Mouse (Mus musculus): Measurements from ENCODE around the gene C87436. TPM values are rescaled to one million over a fixed set of nuclear protein-coding genes. Genes with fewer than 3 reads are reported as not detected.

The C87436 gene
- polyA plus RNA-seq, 1 experiment: 8.6 TPM

DNA sequence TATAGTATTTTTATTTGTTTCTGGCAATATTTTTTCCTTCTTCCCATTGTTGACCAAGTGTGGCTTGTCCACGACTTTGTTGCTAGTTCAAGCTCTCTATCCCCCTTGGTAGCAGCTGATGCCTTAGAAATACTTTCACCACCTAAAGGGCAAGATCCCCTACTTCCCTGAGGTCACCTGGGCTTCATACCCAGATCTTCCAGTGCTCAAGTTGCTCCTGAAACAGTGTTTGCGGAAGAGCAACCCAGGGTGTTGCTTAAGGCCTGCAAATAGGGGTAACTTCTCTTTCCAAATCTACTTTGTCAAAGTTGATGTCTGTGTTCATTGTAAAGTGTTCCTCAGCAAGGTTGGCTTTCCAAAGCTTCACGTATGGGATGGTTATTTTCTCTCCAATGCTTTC is 18.9 kb upstream of the C87436 start:
- no peak for DNase-seq (ENCODE audit: low read depth, low spot score)
- 89% methylated on average over 3 of the region's 3 CpGs for WGBS

GRCm38 (mm10) chr6:86420491-86420890 is 17.7 kb upstream of the C87436 start:
- DNase-seq (ENCODE audit: low read depth, low spot score): no peak

GRCm38 (mm10) chr6:86426358-86426757 is 11.8 kb upstream of the C87436 start, which contains the start of gene Gm44790:
Gene Gm44790 (plus strand): TSS chr6:86426658.
- 98% methylated on average over 1 of the region's 1 CpGs for WGBS
- DNase-seq (ENCODE audit: low read depth, low spot score): no peak

More at GRCm38 (mm10) chr6:86420491-86420890, 17.7 kb upstream of the C87436 start:
- 82% methylated on average over 6 of the region's 6 CpGs for WGBS

DNA sequence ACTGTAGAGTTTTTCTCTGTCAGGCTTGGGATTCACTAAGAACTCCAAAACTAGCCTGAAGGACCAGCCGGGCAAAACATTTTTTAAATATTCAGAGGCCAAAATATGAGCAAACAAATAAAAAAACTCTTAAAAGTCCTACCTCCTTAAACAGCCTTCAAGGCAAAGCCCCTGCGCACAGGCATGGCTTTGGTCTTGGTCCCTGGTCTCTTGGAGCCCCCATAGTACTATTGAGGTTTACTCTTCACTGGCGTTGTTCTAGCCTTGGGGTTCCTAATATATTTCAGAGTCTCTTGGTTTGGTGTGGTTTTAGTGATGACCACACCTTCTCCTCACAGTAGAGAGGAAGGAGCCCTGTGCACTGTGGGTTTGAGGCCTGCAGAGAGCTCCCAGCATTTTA is 6.6 kb upstream of the C87436 start:
- 90% methylated on average over 3 of the region's 3 CpGs for WGBS
- DNase-seq (ENCODE audit: low read depth, low spot score): no peak

DNA sequence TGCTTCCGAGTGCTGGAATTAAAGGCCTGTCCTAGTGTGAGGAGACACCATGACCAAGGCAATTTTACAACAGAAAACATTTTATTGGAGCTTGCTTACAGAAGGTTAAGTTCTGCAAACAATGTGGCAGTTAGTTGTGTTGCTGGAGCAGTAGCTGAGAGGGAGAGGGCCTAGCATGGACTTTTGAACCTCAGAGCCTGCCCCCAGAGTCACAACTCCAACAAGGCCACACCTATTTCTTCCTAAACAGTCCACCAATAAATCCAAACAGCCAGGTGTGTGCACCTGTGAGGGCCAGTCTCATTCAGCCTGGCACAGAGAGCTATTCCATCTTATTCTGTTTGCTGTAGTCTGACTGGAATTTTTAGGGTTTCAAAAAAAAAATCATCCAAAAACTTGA is 4.5 kb upstream of the C87436 start:
- DNase-seq (ENCODE audit: low read depth, low spot score): peak; percentile 76
- 36% methylated on average over 1 of the region's 1 CpGs for WGBS

GRCm38 (mm10) chr6:86437711-86438110 is 463 bp upstream of the C87436 start:
- WGBS: 2% methylated on average over 14 of the region's 14 CpGs
- no peak for DNase-seq (ENCODE audit: low read depth, low spot score)

DNA sequence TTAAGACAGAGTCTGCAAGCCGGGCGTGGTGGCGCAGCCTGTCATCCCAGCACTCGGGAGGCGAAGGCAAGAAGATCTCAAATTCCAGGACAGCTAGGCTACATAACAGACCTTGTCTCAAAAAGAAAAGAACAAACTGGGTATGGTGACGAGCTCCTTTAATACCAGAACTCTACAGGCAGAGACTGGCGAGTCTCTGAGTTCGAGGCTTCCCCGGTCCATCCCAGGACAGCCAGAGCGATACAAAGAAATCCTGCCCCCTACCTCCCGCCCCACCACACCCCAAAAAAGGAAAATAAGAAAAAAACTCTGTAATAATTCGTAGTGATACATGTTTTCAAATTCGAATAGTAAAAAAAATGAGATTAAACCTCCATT is 934 bp downstream of the C87436 start:
- no peak for DNase-seq (ENCODE audit: low read depth, low spot score)
- WGBS: 2% methylated on average over 13 of the region's 13 CpGs

GRCm38 (mm10) chr6:86439531-86439930 is 1.4 kb downstream of the C87436 start:
- WGBS: 80% methylated on average over 1 of the region's 1 CpGs
- DNase-seq (ENCODE audit: low read depth, low spot score): no peak

DNA sequence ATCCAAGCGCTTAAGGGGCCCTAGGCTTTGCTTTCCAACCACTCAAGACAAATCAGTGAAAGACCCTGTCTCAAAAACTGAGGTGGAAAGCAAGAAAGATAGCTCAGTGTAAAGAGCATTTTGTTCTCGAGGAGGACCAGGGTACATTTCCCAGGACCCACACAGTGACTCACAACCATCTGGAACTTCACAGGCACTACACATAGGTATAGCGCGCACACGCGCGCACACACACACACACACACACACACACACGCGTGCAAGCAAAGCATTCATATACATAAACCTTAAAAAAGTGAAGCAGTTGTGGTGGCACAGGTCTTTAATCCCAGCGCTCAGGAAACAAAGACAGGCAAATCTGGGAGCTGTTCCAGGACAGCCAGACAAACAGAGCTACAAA is 3.4 kb downstream of the C87436 start:
- WGBS: 95% methylated on average over 10 of the region's 10 CpGs
- DNase-seq (ENCODE audit: low read depth, low spot score): no peak

GRCm38 (mm10) chr6:86445551-86445950 is 7.4 kb downstream of the C87436 start:
- 94% methylated on average over 18 of the region's 18 CpGs for WGBS
- DNase-seq (ENCODE audit: low read depth, low spot score): no peak

- no peak for DNase-seq (ENCODE audit: low read depth, low spot score)
- WGBS: 76% methylated on average over 1 of the region's 1 CpGs
Measured at GRCm38 (mm10) chr6:86446927-86447568, 8.9 kb downstream of the C87436 start.

DNA sequence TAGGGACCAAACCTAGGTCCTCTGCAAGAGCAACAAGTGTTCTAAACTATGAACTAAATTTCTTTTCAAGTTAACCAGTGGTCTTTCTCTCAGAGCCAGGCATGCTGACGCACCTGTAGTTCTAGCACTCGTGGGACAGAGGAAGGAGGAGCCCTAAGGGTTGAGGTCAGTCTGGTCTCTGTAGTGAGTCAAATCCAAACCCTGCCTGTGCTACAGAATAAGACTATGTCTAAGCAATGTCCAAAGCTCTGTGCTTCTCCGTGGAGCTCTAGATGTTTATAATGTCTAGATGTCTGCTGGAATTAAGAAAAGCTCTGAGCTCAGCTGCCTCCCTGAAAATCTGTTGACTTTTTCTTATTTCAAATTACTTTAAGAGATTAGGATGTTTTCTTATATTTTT is 18.6 kb downstream of the C87436 start:
- WGBS: 89% methylated on average over 3 of the region's 3 CpGs
- DNase-seq (ENCODE audit: low read depth, low spot score): no peak

DNA sequence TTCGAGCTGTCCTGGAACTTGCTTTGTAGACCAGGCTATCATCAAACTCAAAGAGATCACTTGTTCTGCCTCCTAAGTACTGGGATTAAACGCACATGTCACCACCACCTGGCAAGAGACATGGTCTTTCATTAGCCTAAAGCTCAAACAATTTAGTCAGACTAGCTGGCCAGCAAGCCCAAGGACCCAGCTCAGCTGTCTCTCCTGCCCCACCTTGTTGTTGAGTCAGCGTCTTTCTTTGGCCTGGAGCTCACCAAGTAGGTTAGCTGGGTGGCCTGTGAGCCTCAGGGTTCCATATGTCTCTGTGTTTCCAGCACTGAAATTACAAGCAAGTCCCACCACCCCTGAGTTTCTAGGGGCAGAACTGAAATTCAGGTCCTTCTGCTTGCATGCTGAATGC is 24.9 kb downstream of the C87436 start:
- DNase-seq (ENCODE audit: low read depth, low spot score): no peak
- 92% methylated on average over 3 of the region's 3 CpGs for WGBS

GRCm38 (mm10) chr6:86471317-86471716 is 33.1 kb downstream of the C87436 start:
- WGBS: 68% methylated on average over 3 of the region's 3 CpGs
- DNase-seq (ENCODE audit: low read depth, low spot score): no peak

- DNase-seq (ENCODE audit: low read depth, low spot score): no peak
- 7% methylated on average over 9 of the region's 9 CpGs for WGBS
Measured at GRCm38 (mm10) chr6:86471760-86472099, 33.6 kb downstream of the C87436 start.

DNA sequence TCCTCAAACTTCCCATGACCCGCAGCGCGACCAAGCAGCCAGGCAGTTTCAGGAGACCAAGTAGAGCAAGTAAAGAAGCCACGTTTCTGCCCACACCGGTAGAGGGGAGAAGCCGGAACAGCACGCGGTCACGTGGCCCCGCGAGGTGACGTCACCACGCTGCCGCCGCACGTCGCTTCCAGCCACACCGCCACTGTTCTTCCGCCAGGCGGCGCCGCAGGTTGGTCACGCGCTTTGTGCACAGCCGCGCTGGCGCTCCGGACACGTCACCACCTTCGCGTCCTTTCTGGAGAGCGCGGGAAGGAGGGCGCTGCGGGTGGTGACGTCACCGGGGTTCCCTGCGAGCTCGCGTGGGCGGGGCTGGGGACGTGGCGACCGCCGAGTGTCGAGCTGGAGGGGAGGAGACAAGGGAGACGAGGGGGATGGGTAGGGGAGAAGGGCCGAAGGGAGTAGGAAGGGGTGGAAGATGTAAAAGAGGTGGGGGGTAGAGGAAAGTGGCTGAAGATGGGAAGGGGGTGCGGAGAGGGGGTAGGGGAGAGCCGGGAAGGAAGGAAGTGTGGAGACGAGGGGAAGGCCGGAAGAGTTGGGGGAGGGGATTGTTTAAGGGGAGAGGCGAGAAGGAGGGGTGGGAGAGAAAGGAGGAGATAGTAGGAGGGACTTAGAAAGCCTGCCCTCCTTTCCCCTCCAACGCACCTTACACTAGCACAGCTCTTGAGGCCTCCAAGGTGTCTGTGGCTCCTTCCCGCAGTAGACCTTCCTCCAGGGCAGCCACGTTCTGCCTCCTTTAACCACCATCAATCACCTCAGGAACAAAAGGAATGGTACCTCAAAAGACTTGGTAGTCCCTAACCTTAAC is 34.2 kb downstream of the C87436 start:
- under 1% methylated on average over 56 of the region's 56 CpGs for WGBS
- peak; percentile 95 for DNase-seq (ENCODE audit: low read depth, low spot score)

GRCm38 (mm10) chr6:86473077-86473476 is 34.9 kb downstream of the C87436 start:
- WGBS: 33% methylated on average over 7 of the region's 7 CpGs

DNA sequence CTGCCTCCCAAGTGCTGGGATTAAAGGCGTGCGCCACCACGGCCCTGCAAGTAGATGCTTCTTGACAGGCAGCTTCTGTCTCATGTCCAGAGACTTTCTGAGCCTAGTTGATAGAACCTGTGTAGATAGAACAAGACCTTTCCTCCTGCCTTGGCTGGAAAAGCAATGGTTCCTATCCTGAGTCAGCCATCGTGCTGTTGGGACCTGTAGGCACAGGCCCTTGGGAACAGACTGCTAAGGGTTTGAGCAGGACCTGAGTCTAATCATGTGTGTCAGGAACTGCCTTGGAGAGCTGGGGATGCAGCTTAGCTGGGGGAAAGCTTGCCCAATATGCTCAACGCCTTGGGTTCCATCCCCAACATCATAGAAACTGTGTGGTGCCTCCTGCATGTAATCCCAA is 35.9 kb downstream of the C87436 start:
- no peak for DNase-seq (ENCODE audit: low read depth, low spot score)
- WGBS: 97% methylated on average over 5 of the region's 5 CpGs

More at GRCm38 (mm10) chr6:86473077-86473476, 34.9 kb downstream of the C87436 start:
- DNase-seq (ENCODE audit: low read depth, low spot score): no peak

- DNase-seq (ENCODE audit: low read depth, low spot score): no peak
Measured at GRCm38 (mm10) chr6:86474646-86475181, 36.5 kb downstream of the C87436 start.

GRCm38 (mm10) chr6:86475462-86476167 is 37.4 kb downstream of the C87436 start:
- 54% methylated on average over 9 of the region's 9 CpGs for WGBS
- DNase-seq (ENCODE audit: low read depth, low spot score): no peak
